Mouse (Mus musculus) cerebellum, postnatal 36 days (tissue): ENCODE measurements around the gene 7420426K07Rik.

Source experiments
- DNase-seq, 2 experiments: peaks; one replicate each; pipeline ENCODE4 v3.0.0; 2021 to 2022; ENCODE audit warnings: mixed read lengths in 2 of 2

The 7420426K07Rik gene

DNA sequence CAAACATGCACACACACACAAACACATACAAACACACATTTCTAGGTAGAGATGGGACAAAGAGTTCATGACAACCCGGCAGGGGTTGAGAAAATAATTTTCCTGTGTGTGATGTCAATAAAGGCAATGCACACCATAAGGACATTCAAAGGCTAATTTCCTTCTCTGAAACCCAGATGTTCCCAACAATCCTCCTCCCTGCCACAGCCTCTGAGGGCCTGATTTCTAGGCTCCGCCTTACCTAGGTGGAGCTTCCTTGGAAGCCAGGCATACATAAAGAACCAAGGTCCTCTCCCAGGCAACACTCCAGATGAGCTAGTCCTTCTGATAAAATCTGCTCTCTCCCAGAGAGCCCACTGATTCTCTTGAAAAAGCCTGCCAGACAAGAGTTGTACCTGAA lies at the start of gene 7420426K07Rik:
Gene 7420426K07Rik, plus strand, starts transcription at position 301 of the 400 bp plus-strand sequence.
- no peak for DNase-seq

DNA sequence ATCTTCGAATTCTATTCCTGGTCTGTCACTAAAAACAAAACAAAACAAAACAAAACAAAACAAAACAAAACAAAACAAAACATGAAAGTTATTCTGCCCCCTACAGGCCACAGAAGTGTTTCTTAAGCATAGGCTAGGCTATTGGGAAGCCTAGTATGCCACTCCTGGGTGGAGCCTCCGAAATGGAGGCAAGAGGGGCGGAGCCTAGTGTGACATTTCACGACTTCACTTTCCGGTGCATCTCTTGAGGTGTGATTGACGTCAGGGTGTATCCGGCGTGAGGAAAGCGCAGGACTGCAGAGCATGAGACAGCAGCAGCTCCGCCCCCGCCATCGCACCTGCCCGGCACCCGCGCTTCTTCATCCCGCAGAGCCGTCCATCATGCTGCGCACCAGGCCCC lies 46.7 kb upstream of the 7420426K07Rik start, which contains the start of gene Prr23a2:
Gene Prr23a2, plus strand, starts transcription at position 285 of the 400 bp plus-strand sequence.
- no peak for DNase-seq

- no peak for DNase-seq
These were observed 39.5 kb upstream of the 7420426K07Rik start for GRCm38 (mm10) chr9:98863463-98863862.

- no peak for DNase-seq
These were observed 38.3 kb upstream of the 7420426K07Rik start, which contains the start of gene Prr23a3 for GRCm38 (mm10) chr9:98864571-98864970. Gene Prr23a3 (plus strand): TSS chr9:98864767.

DNA sequence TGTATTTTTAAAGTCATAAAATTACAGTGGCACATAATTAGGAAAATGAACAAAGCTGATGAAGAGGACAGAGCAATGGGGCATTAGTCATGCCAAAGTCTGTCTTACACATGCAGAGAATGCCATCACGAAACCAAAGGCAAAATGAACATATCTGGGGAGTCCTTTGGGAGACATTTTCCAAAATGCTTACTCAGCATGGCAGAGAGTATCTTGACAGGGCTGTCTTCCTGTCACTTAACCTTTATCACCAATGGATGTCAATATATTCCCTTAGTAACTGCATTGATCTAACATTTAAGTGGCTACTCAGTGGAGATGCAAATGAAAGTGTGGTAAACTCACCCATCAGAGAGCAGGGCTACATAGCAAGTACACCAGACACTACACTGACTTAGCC lies 1.4 kb upstream of the 7420426K07Rik start:
- no peak for DNase-seq

- no peak for DNase-seq
These were observed 18.0 kb downstream of the 7420426K07Rik start for GRCm38 (mm10) chr9:98920629-98921523.

- DNase-seq: no peak
These were observed 20.2 kb downstream of the 7420426K07Rik start for GRCm38 (mm10) chr9:98923119-98923518.

DNA sequence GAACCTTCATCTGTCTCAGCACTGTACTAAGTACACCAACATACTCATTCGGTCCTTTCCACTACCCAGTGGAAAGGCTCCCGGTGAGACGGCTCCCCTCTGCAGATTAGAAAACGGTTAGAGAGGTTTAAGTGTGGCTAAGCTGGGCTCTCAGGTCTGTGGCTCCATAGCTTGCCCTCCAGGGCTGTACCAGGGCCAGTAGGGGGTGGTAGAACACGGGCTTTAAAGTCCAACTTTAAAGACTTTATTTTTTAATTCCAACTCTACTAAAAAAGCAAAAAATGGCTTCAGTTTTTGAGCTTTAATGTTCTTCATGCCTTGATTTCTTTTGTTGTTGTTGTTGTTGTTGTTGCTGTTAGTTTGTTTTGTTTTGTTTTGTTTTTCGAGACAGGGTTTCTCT lies 21.3 kb downstream of the 7420426K07Rik start:
- DNase-seq: no peak

GRCm38 (mm10) chr9:98929496-98929895 lies 26.6 kb downstream of the 7420426K07Rik start:
- DNase-seq: no peak

DNA sequence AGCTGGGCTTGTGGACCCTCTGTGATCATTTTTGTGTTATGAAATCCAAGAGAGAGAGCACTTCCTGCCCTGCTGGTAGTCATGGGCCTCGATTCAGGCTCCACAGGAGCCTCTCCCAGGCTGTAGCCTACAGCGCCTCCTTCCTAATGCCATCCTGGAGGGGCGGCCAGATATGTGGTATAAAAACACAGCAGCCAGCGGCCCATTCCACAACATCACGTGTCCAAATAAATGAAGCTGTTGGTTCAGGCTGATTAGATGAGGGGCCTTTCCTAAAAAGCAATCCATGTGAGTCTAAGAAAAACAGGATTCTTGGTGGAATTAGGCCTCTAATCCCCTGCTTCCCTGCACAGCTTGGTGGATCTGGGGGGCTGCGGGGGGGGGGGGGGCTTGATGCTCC lies 30.0 kb downstream of the 7420426K07Rik start:
- DNase-seq: no peak

DNA sequence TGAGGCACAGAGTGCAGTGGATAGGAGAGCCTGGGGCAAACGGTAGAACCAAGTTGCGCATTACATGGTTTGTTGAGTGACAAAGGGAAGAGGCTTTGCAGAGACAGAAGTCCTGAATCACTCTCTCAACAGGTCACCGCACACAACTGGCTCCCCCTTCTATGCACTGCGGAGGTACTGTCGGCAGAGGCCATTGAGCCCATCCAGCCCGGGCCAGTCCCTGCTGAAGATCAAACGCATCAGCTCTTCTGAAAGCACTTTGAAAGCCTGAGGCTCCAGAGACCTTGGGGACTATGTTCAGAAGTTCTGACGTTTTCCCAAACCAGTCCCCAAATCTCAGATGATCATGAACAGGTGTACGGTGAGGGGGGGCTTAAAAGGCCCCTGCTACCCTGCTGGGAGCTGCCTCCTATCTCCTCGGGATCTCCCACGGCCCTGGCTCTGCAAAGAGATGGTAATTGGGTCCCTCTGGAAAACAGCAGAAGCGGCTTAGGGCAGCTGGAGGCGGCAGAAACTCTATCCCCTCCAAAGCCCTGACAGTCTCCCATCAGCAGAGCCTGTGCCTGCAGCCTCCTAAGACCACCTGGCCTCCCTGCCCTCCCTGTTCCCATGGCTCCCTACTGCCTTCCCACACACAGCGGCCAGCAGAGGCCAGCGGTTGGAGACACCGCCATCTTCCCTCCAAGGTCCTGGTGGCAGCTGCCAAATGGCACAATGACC lies 32.4 kb downstream of the 7420426K07Rik start:
- no peak for DNase-seq

DNA sequence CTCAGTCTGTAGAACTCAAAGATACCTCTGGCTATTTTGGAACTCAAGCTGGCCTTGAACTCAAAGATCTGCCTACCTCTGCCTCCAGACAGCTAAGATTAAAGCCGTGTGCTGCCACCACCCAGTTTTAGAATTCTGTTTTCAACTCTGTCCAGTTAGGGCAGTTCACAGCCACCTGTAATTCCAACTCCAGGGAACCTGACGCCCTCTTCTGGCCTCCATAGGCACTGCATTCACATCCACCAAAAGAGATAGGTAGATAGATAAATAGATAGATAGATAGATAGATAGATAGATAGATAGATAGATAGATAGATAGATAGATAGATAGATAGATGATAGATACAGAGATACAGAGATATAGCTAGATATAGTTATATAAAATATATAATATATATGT lies 36.4 kb downstream of the 7420426K07Rik start:
- no peak for DNase-seq

GRCm38 (mm10) chr9:98952171-98953050 lies 49.5 kb downstream of the 7420426K07Rik start:
- DNase-seq: no peak

DNA sequence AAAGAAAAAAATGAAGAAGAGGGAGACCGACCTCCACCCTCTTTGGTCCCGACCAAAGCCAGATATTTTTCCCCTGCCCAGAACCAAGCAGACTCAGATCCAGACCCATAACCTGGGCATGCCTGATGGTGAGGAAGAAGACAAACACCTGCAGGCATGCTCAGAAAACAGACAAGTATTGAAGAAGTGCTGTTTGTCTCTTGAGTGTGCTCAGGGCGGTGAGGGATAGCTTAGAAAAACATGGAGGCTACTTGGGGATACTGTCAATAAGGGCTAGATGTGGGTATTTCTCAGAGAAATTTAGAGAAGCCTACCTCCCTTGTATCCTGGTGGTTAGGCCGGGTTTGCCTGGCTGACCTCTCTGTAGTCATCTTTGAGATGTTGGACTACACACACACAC lies 50.4 kb downstream of the 7420426K07Rik start:
- no peak for DNase-seq

DNA sequence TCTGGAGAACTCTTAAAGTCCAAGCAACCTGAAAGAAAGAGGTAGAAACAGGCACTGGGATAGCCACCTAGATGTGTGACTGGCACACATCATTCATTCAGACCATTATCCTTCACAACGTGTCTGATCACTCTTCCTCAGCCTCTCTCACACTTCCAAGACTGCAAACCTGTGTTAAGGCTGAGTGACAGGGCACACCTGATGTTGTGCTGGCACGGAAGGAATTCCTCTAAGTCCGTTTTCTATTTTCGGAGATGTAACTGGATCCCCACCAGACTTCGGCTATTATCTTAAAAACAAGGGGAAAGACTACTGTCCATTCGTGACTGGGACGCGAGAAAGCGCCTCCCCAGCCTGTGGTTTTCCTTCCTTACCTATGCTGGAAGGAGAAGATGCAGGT lies 50.9 kb downstream of the 7420426K07Rik start:
- no peak for DNase-seq
